ENCODE assay signal across 19 mouse cellular contexts in genomic region chr4:29282169-29282568, GRCm38 (mm10).
DNase-seq lines count a peak whose midpoint lies in the region; ATAC-seq and TF ChIP-seq lines count a peak whose summit lies in the region.
"Had no signal": no experiment of that assay in that cellular context is flagged by ENCODE, and none has a peak within 500 bp of the region (broad histone marks: within the 10 kb centered on the region; RNA-seq: fewer than 3 reads in every experiment).

No protein-coding gene starts in this region.

- no peak for DNase-seq in heart, postnatal 0 days (ENCODE audit: low spot score)
- DNase-seq in neural tube, embryonic 11.5 days (ENCODE audit: low spot score): peak; percentile 14
- no peak for DNase-seq in urinary bladder, postnatal 4 days (ENCODE audit: low spot score in 2 of 2)
- no peak for DNase-seq in cerebellum, postnatal 4 days (ENCODE audit: low spot score in 2 of 2)
- DNase-seq: adrenal gland, postnatal 10 days; cerebellum, adult 2 months; gastrocnemius, postnatal 10 days; kidney, adult 18-20 months; kidney, postnatal 10 days; liver; liver, postnatal 0 days; right cerebral cortex, postnatal 4 days; thymus, postnatal 4 days had no signal

- no peaks in the 10 kb centered on the region for H3K9me3 ChIP-seq in heart, postnatal 0 days (replicated peaks; ENCODE audit: control insufficient read depth, low read length)
- H3K9me3 ChIP-seq in heart, embryonic 11.5 days (replicated peaks; ENCODE audit: control insufficient read depth, low read length): no peaks in the 10 kb centered on the region
- H3K9me3 ChIP-seq in neural tube, embryonic 11.5 days (ENCODE audit: control insufficient read depth, low read length): no peaks in the 10 kb centered on the region
- no peaks in the 10 kb centered on the region for H3K9me3 ChIP-seq in neural tube, embryonic 15.5 days (replicated peaks)
- no peaks in the 10 kb centered on the region for H3K9me3 ChIP-seq in forebrain, embryonic 13.5 days (replicated peaks)
- H3K9me3 ChIP-seq: embryonic facial prominence, embryonic 15.5 days; midbrain, embryonic 15.5 days had no signal

- no peak overlapping the region for H3K9ac ChIP-seq in heart, postnatal 0 days (replicated peaks; ENCODE audit: low read depth, low read length)
- H3K9ac ChIP-seq in heart, embryonic 11.5 days (ENCODE audit: low read depth, low read length): no peak overlapping the region
- H3K9ac ChIP-seq in neural tube, embryonic 11.5 days (ENCODE audit: low read length): no peak overlapping the region
- no peak overlapping the region for H3K9ac ChIP-seq in neural tube, embryonic 15.5 days (replicated peaks)
- no peak overlapping the region for H3K9ac ChIP-seq in forebrain, embryonic 13.5 days
- H3K9ac ChIP-seq: embryonic facial prominence, embryonic 15.5 days; liver, postnatal 0 days; midbrain, embryonic 15.5 days had no signal

- TF ChIP-seq EP300 in heart, postnatal 0 days (IDR thresholded peaks at IDR 0.05; ENCODE audit: low read depth): no peak

- H3K4me3 ChIP-seq in heart, postnatal 0 days (ENCODE audit: low read depth, low read length): no peak overlapping the region
- H3K4me3 ChIP-seq in heart, embryonic 11.5 days (ENCODE audit: low read depth, low read length): no peak overlapping the region
- H3K4me3 ChIP-seq in neural tube, embryonic 11.5 days (ENCODE audit: low read depth, low read length): no peak overlapping the region
- H3K4me3 ChIP-seq in neural tube, embryonic 15.5 days (replicated peaks): no peak overlapping the region
- H3K4me3 ChIP-seq in forebrain, embryonic 13.5 days: no peak overlapping the region
- H3K4me3 ChIP-seq: embryonic facial prominence, embryonic 15.5 days; layer of hippocampus, adult 2 months; midbrain, embryonic 15.5 days had no signal

- no peaks in the 10 kb centered on the region for H3K4me1 ChIP-seq in heart, postnatal 0 days (ENCODE audit: control insufficient read depth, insufficient read depth)
- no peaks in the 10 kb centered on the region for H3K4me1 ChIP-seq in heart, embryonic 11.5 days (ENCODE audit: control insufficient read depth, insufficient read depth, low read length)
- H3K4me1 ChIP-seq in neural tube, embryonic 11.5 days (ENCODE audit: control insufficient read depth, insufficient read depth, low read length): no peaks in the 10 kb centered on the region
- peaks cover 7% of the 10 kb centered on the region; the same call in 1 of the 2 replicates for H3K4me1 ChIP-seq in neural tube, embryonic 15.5 days
- H3K4me1 ChIP-seq in forebrain, embryonic 13.5 days: peaks cover 8% of the 10 kb centered on the region; the same call in 1 of the 2 replicates
- H3K4me1 ChIP-seq: embryonic facial prominence, embryonic 15.5 days; midbrain, embryonic 15.5 days had no signal

- 0 out of 2 replicates have a peak overlapping the region, but pooled peaks have one; percentile 8 for H3K4me2 ChIP-seq in heart, postnatal 0 days (ENCODE audit: low read depth, low read length)
- no peak overlapping the region for H3K4me2 ChIP-seq in heart, embryonic 11.5 days
- H3K4me2 ChIP-seq in neural tube, embryonic 11.5 days (ENCODE audit: low read depth): no peak overlapping the region
- H3K4me2 ChIP-seq in neural tube, embryonic 15.5 days: no peak overlapping the region
- H3K4me2 ChIP-seq in forebrain, embryonic 13.5 days: peak overlapping the region; percentile 24
- H3K4me2 ChIP-seq: embryonic facial prominence, embryonic 15.5 days; midbrain, embryonic 15.5 days had no signal

- H3K27ac ChIP-seq in heart, postnatal 0 days (ENCODE audit: low read depth): no peak overlapping the region
- no peak overlapping the region for H3K27ac ChIP-seq in heart, embryonic 11.5 days (ENCODE audit: low read depth, low read length)
- H3K27ac ChIP-seq in neural tube, embryonic 11.5 days (ENCODE audit: low read depth, low read length): no peak overlapping the region
- H3K27ac ChIP-seq in neural tube, embryonic 15.5 days (replicated peaks): no peak overlapping the region
- H3K27ac ChIP-seq in forebrain, embryonic 13.5 days: no peak overlapping the region
- H3K27ac ChIP-seq: embryonic facial prominence, embryonic 15.5 days; layer of hippocampus, adult 2 months; midbrain, embryonic 15.5 days had no signal

- H3K27me3 ChIP-seq in heart, postnatal 0 days (ENCODE audit: control insufficient read depth, insufficient read depth, low read length): no peaks in the 10 kb centered on the region
- no peaks in the 10 kb centered on the region for H3K27me3 ChIP-seq in heart, embryonic 11.5 days (ENCODE audit: control insufficient read depth, insufficient read depth, low read length)
- no peaks in the 10 kb centered on the region for H3K27me3 ChIP-seq in neural tube, embryonic 11.5 days (ENCODE audit: control insufficient read depth, insufficient read depth, low read length)
- no peaks in the 10 kb centered on the region for H3K27me3 ChIP-seq in neural tube, embryonic 15.5 days (replicated peaks)
- H3K27me3 ChIP-seq in forebrain, embryonic 13.5 days: no peaks in the 10 kb centered on the region
- H3K27me3 ChIP-seq: embryonic facial prominence, embryonic 15.5 days; midbrain, embryonic 15.5 days had no signal

- no peak for ATAC-seq in heart, postnatal 0 days (ENCODE audit: insufficient read depth, low read depth)
- no peak for ATAC-seq in heart, embryonic 11.5 days (replicated peaks; ENCODE audit: insufficient number of reproducible peaks, low FRiP score, low TSS enrichment)
- ATAC-seq in neural tube, embryonic 11.5 days (ENCODE audit: insufficient read depth, low FRiP score, low TSS enrichment): no peak
- no peak for ATAC-seq in neural tube, embryonic 15.5 days (ENCODE audit: low FRiP score)
- ATAC-seq in forebrain, embryonic 13.5 days: peak; percentile 24; the same call in 1 of the 2 replicates
- ATAC-seq: liver, postnatal 0 days; midbrain, embryonic 15.5 days had no signal

- no peak for TF ChIP-seq CTCF in heart, postnatal 0 days (IDR thresholded peaks at IDR 0.05; ENCODE audit: low read depth)

- H3K36me3 ChIP-seq in heart, postnatal 0 days (replicated peaks; ENCODE audit: control insufficient read depth, insufficient read depth, low read length): no peaks in the 10 kb centered on the region
- no peaks in the 10 kb centered on the region for H3K36me3 ChIP-seq in heart, embryonic 11.5 days (ENCODE audit: control insufficient read depth, insufficient read depth, low read length)
- H3K36me3 ChIP-seq in neural tube, embryonic 11.5 days (ENCODE audit: control insufficient read depth, insufficient read depth, low read length): no peaks in the 10 kb centered on the region
- H3K36me3 ChIP-seq in neural tube, embryonic 15.5 days: no peaks in the 10 kb centered on the region
- H3K36me3 ChIP-seq in forebrain, embryonic 13.5 days (ENCODE audit: poor library complexity, severe bottlenecking): no peaks in the 10 kb centered on the region
- H3K36me3 ChIP-seq: embryonic facial prominence, embryonic 15.5 days; midbrain, embryonic 15.5 days had no signal

- 59% methylated on average over 5 of the region's 5 CpGs for WGBS in heart, postnatal 0 days
- 47% methylated on average over 5 of the region's 5 CpGs for WGBS in heart, embryonic 11.5 days (ENCODE audit: insufficient replicate concordance)
- 30% methylated on average over 5 of the region's 5 CpGs for WGBS in neural tube, embryonic 11.5 days
- 35% methylated on average over 5 of the region's 5 CpGs for WGBS in neural tube, embryonic 15.5 days
- 19% methylated on average over 5 of the region's 5 CpGs for WGBS in forebrain, embryonic 13.5 days

Comparison
In these comparisons a context has a peak if more than half of its experiments do, and no peak if none do; other contexts are left out.
1. H3K4me2 ChIP-seq: peak in heart, postnatal 0 days (single experiment) and forebrain, embryonic 13.5 days (single experiment); none in heart, embryonic 11.5 days (single experiment), neural tube, embryonic 11.5 days (single experiment) and neural tube, embryonic 15.5 days (single experiment).